Mouse (Mus musculus) liver, embryonic 11.5 days (tissue): ENCODE results near the gene Ephx1. TPM values are rescaled to one million over a fixed set of nuclear protein-coding genes. Genes with fewer than 3 reads are reported as not detected.
"Not testable (repeated sequence)": the region's sequence is repeated elsewhere in the genome, so short reads cannot be mapped to it uniquely, and the experiment has no call there.

ENCODE experiments used
- ATAC-seq: fragments of 200-750 bp; cut with Nextera tagmentation; replicated peaks from 2 replicates; pipeline ENCODE4 v1.8.0; 2017; ENCODE audit warnings: moderate number of reproducible peaks, mild to moderate bottlenecking, moderate TSS enrichment, moderate library complexity; ENCODE audit not compliant: low FRiP score
- DNase-seq: peaks from one replicate; pipeline ENCODE4 v3.0.0-alpha.2; 2017; ENCODE audit warnings: low spot score
- H3K27ac ChIP-seq: fragments of 300-500 bp; sonication (generic); 2 replicates; pipeline ENCODE4 v1.5.1; 2014; ENCODE audit warnings: mild to moderate bottlenecking, low read depth, low read length, control low read depth
- H3K27me3 ChIP-seq: fragments of 300-500 bp; sonication (generic); replicated peaks from 2 replicates; pipeline ENCODE4 v1.6.1; 2014; ENCODE audit warnings: low read length, mixed read lengths; ENCODE audit not compliant: control insufficient read depth, insufficient read depth
- H3K36me3 ChIP-seq: fragments of 300-500 bp; sonication (generic); 2 replicates; pipeline ENCODE4 v1.6.1; 2014; ENCODE audit warnings: mild to moderate bottlenecking, low read length, moderate library complexity, mixed read lengths; ENCODE audit not compliant: control insufficient read depth, insufficient read depth
- H3K4me1 ChIP-seq: fragments of 300-500 bp; sonication (generic); replicated peaks from 2 replicates; pipeline ENCODE4 v1.6.1; 2014; ENCODE audit warnings: low read length, mixed read lengths; ENCODE audit not compliant: control insufficient read depth, insufficient read depth
- H3K4me2 ChIP-seq: fragments of 300-500 bp; sonication (generic); 2 replicates; pipeline ENCODE4 v1.6.1; 2014; ENCODE audit warnings: mild to moderate bottlenecking, control low read depth, moderate library complexity
- H3K4me3 ChIP-seq: fragments of 300-500 bp; sonication (generic); 2 replicates; pipeline ENCODE4 v1.5.1; 2014; ENCODE audit warnings: low read depth, low read length, control low read depth
- H3K9ac ChIP-seq: fragments of 300-500 bp; sonication (generic); 2 replicates; pipeline ENCODE4 v1.6.1; 2014; ENCODE audit warnings: low read depth, low read length, control low read depth
- H3K9me3 ChIP-seq: fragments of 300-500 bp; sonication (generic); 2 replicates; pipeline ENCODE4 v1.6.1; 2016; ENCODE audit warnings: low read length, inconsistent platforms, mixed read lengths; ENCODE audit not compliant: control insufficient read depth
- WGBS: fragments of 180-500 bp; shearing (Covaris S2); extraction: QIAGEN DNeasy Blood & Tissue Kit; methylation state at CpG from one replicate; pipeline ENCODE4 v1.1.7; 2014; 5-methylcytosine and 5-hydroxymethylcytosine counted together
- polyA plus RNA-seq: library from polyadenylated mRNA; unstranded; fragments of >200 nt; fragmentation: Nextera tagmentation; extraction: Ambion mirVana; gene quantifications from 2 replicates; pipeline ENCODE4 v1.2.1, GENCODE M21; 2014

Gene Ephx1
- polyA plus RNA-seq, 1 experiment from 2014 or later = 1.6 TPM

DNA sequence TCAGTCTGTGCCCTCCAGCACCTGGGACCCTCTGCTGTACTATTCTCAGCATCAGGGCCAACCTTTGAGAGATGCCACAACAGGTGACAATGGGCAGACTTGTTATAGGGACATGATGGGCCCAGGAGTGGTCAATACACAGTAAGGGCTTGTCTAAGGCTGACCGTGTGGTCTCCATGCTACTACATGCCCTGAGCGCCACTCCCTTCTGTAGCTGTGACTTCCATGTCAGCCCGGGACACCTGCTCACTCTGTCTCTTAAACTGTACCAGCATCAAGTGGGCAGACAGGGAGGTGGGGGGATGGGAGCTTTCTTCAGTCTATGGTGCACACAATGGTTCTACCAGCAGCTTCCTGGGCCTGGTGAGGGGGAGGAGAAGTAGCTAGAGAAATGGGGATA is 19.5 kb downstream of the Ephx1 start:
- Histone ChIP-seq H3K27ac (no peak overlapping the region), H3K9me3 (no peaks in the 10 kb centered on the region), H3K4me1 (0 out of 2 replicates have a peak, but pooled peaks cover 4% of the 10 kb centered on the region), H3K36me3 (no peaks in the 10 kb centered on the region), H3K9ac (no peak overlapping the region), H3K4me3 (no peak overlapping the region), H3K4me2 (no peak overlapping the region), H3K27me3 (no peaks in the 10 kb centered on the region)
- ATAC-seq (no peak), DNase-seq (no peak)
- 83% methylated on average over 3 of the region's 3 CpGs for WGBS

DNA sequence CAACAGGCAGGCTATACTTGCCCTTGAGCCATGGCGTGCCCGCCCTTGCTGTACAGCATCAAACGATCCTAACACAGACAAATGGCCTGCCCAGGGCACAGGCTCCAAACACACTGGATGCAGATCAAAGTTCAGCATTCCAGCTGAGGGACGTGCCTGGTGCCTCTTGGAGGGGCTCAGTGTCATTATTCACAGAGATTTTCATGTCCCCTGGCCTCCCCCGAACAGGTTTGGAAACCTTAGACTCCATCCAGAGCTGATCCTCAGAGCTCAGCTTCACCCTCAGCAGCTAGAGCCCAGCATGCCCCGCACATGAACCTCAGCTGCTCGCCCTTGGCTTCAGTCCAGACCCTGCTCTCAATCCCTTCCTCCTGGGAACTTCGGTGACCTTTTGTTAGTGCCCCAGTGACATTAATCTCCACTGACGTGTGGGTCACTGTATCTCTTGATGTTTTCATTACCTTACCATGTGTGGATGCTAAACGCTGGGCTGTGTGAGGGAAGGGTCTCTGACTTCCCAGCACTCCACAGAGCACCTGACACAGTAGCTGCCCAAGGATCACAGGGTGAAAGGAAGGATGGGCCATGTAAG is 20.1 kb downstream of the Ephx1 start:
- Histone ChIP-seq H3K9me3 (no peaks in the 10 kb centered on the region), H3K27me3 (no peaks in the 10 kb centered on the region), H3K4me1 (0 out of 2 replicates have a peak, but pooled peaks cover 4% of the 10 kb centered on the region), H3K36me3 (no peaks in the 10 kb centered on the region), H3K4me2 (no peak overlapping the region), H3K4me3 (no peak overlapping the region), H3K27ac (no peak overlapping the region), H3K9ac (no peak overlapping the region)
- DNase-seq (no peak), ATAC-seq (no peak)
- 52% methylated on average over 10 of the region's 10 CpGs for WGBS

DNA sequence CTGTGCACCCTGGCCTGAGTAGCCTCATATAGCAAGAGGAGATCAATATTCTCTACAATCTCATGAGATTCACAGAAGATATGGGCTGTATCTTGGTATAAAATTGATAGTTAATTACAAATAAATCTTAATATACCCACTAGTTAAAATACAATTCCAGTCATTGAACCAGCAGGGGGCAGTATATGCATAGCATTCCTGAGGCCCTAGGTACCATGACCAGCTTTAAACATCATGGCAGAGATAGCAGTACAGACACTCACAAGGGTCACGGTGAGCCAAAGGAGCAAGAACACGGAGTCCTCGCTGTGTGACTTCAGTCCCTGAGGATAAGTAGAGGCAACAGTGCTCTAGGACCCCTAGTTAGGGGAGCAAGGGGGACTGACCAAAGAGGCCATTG is 28.6 kb downstream of the Ephx1 start:
- Histone ChIP-seq H3K9ac (no peak overlapping the region), H3K4me2 (no peak overlapping the region), H3K27me3 (no peaks in the 10 kb centered on the region), H3K4me3 (no peak overlapping the region), H3K27ac (no peak overlapping the region), H3K4me1 (no peaks in the 10 kb centered on the region), H3K36me3 (no peaks in the 10 kb centered on the region), H3K9me3 (no peaks in the 10 kb centered on the region)
- DNase-seq (no peak), ATAC-seq (no peak)
- 35% methylated on average over 3 of the region's 3 CpGs for WGBS

DNA sequence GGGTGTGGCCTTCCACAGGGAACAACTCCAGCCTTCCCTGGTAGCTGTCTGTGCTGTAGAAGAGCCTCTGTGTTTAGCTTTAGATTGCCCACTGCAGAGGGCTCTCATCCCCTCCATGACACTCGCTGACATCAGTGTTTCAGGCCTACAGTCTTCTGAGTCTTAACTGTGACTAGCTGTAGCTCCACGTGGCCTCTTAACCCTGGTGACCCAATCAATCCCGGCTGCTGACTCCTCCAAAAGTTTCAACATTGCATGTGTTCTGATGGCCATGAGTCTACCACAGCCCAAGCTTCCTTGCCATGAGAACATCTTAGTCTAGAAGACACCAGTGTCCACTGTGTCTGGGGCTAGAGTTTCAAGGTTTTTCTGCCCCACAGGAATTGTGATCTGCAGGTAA is 30.0 kb downstream of the Ephx1 start:
- no peak overlapping the region for H3K4me3 ChIP-seq
- H3K27ac ChIP-seq = no peak overlapping the region

DNA sequence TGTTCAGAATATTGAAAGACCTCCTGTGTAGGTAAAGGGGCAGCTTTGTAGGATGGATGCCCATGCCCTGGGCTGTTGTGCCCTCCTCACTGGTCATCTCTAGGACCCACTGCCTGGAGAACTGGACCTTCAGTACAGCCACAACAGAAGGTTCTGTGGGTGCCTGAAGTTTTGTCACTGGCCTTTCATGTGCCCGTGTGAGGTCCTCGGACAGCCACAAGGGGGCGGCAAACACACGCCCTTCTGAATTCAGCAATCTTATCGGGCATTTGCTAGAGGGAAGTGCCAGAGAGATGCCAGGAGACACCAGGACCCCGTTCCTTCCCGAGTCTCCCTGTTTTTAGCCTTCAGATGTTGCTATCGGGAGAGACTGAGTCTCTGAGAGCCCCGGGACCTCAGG is 32.9 kb downstream of the Ephx1 start:
- Histone ChIP-seq H3K36me3 (no peaks in the 10 kb centered on the region), H3K9me3 (no peaks in the 10 kb centered on the region), H3K4me3 (no peak overlapping the region), H3K27ac (no peak overlapping the region), H3K27me3 (no peaks in the 10 kb centered on the region), H3K4me2 (no peak overlapping the region), H3K4me1 (no peaks in the 10 kb centered on the region), H3K9ac (no peak overlapping the region)
- DNase-seq (peak; percentile 76), ATAC-seq (peak; percentile 26; the same call in 1 of the 2 replicates)
- WGBS = 2% methylated on average over 9 of the region's 9 CpGs

More for the DNA sequence above, 30.0 kb downstream of the Ephx1 start:
- no peak overlapping the region for H3K9ac ChIP-seq
- DNase-seq (no peak), ATAC-seq (no peak)
- no peaks in the 10 kb centered on the region for H3K4me1 ChIP-seq
- no peaks in the 10 kb centered on the region for H3K36me3 ChIP-seq
- H3K4me2 ChIP-seq = no peak overlapping the region
- H3K9me3 ChIP-seq = no peaks in the 10 kb centered on the region
- 58% methylated on average over 3 of the region's 3 CpGs for WGBS
- H3K27me3 ChIP-seq = no peaks in the 10 kb centered on the region

DNA sequence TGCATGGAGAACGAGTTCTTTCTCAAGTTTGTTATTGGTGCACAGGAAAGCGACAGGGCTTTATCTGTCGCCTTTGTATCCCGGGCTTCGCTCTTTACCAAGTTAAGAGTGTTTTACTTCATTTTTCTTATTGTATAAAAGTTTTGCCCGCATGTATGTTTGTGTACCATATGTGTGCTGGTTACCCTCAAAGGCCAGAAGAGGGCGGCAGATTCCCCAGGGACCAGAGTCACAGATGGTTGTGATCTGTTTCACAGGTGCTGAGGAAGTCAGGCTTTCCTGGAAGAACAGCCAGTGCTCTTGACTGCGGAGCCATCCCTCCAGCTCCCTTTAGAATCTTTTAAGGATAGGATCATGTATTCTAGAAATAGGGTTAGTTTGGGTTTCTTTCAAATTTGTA is 34.0 kb downstream of the Ephx1 start:
- H3K27ac ChIP-seq = no peak overlapping the region
- ATAC-seq (no peak), DNase-seq (no peak)
- no peaks in the 10 kb centered on the region for H3K36me3 ChIP-seq
- peaks cover 1% of the 10 kb centered on the region; the same call in 1 of the 2 replicates for H3K4me1 ChIP-seq
- no peak overlapping the region for H3K4me3 ChIP-seq
- 90% methylated on average over 8 of the region's 8 CpGs for WGBS
- no peak overlapping the region for H3K9ac ChIP-seq
- H3K4me2 ChIP-seq = no peak overlapping the region
- H3K9me3 ChIP-seq = no peaks in the 10 kb centered on the region
- H3K27me3 ChIP-seq = no peaks in the 10 kb centered on the region

DNA sequence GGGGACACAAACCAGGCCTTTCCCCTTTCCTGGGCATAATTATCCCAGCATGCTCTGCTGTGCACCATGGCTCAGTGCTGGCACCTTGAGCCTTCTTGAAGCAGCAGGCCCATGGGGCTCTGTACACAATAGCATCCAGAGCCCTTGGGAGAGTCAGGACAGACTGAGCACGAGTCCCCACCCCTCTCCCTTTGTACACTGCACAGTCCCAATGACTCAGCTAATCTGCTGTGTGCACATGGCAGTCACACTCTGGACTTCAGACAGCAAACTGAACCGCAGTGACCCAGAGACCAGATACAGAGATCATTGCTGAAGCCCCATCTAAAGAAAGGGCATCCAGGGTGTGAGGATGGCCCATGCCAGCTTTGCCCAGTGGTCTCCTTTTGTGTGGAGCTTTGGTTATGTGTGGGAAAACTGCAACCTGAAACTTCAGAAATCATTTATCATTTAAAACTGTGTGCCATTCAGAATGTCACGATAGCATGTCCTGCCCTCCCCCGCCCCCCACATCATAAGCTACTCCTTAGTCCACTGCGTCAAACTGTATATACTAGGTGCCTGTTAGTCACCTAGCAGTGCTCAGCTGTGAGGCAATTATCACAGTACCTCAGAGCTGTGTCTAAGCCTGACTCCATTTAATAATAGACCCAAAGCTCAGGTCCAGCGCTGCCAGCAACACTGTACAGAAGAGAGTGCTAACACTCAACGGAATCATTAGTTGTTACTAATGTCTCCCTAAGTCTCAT is 39.2 kb downstream of the Ephx1 start:
- not testable (repeated sequence) for H3K9ac ChIP-seq, H3K4me3 ChIP-seq, H3K9me3 ChIP-seq, H3K36me3 ChIP-seq, DNase-seq, H3K27me3 ChIP-seq, H3K27ac ChIP-seq, H3K4me2 ChIP-seq, H3K4me1 ChIP-seq
- ATAC-seq = peak; percentile 93
- 62% methylated on average over 7 of the region's 7 CpGs for WGBS

DNA sequence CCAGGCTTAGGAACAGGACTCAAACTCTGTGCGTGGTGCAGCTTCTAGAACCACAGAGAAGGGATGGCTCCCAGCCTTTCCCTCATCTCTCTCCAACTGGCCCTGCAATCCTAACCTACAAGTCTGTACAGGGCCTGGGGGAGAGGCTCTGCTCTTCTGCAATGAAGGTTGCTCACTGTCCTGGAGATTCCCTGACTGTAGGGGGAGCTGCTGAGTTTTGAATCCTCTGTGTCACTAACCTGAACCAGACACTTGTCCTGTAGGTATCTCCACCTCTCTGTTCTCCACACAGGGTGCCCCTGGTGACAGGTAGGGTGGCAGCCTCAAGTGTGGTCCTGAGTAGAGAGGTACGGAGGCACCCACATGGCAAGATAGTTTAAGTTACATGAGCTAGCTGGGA is 40.2 kb downstream of the Ephx1 start:
- Histone ChIP-seq H3K9me3 (no peaks in the 10 kb centered on the region), H3K27me3 (no peaks in the 10 kb centered on the region; the same call in 1 of the 2 replicates), H3K9ac (no peak overlapping the region), H3K4me1 (peaks cover 4% of the 10 kb centered on the region; the same call in 1 of the 2 replicates), H3K27ac (no peak overlapping the region), H3K36me3 (no peaks in the 10 kb centered on the region), H3K4me3 (no peak overlapping the region), H3K4me2 (no peak overlapping the region)
- 71% methylated on average over 2 of the region's 2 CpGs for WGBS
- DNase-seq = no peak
- 0 out of 2 replicates have a peak, but pooled peaks have one; percentile 32 for ATAC-seq
